Mouse (Mus musculus) frontal cortex, postnatal 14 days (tissue): ENCODE data around the gene Cmtm3.

Experiments used
- DNase-seq, 2 experiments: peaks; one replicate each; pipeline ENCODE4 v3.0.0; 2022; ENCODE audit warnings: low spot score in 2 of 2

Cmtm3 gene

GRCm38 (mm10) chr8:104342426-104342825 is 3.2 kb downstream of the Cmtm3 start:
- no peak for DNase-seq

- DNase-seq, result peak; percentile 60 to 84
These were observed 4.7 kb downstream of the Cmtm3 start for GRCm38 (mm10) chr8:104343957-104344356.

GRCm38 (mm10) chr8:104344622-104345021 is 5.4 kb downstream of the Cmtm3 start:
- no peak for DNase-seq

GRCm38 (mm10) chr8:104346706-104347105 is 7.5 kb downstream of the Cmtm3 start:
- no peak for DNase-seq

DNA sequence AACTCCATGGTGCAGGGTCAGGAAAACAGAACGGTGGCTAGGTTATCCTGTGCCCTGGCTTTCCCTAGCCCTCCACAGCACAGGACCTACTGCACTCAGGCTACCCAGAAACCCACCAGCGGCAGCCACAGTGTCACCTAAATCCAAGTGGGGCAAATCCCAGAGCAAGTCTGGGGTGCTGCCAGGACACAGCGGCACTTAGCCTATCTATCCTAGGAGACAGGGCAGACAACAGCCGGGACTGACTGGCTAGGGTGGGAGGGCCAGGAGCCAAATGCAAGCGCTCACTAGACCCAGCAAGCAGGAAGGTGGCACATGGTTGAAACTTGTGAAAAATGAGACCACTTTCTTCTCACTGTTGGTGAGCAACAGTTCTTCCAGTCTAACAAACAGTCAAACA is 9.8 kb downstream of the Cmtm3 start:
- DNase-seq, result no peak

DNA sequence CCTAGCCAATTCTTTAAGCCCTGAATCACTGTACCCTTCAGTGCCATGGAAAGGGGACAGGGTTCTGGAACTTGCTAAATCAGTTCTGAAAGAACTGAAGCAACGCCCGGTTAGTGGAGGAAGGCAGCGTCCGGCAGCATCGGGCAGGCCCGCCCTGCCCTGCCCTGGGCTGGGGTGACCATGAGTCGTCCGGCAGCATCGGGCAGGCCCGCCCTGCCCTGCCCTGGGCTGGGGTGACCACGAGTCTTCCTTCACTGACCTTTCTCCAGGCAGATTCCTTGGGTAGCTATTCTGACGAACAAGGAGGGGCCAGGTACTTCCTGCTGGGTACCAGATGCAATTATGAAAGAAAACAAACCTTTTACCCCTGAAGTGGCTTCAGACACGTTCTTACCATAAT is 10.8 kb downstream of the Cmtm3 start:
- no peak for DNase-seq

- DNase-seq, result no peak
These were observed 14.0 kb downstream of the Cmtm3 start for GRCm38 (mm10) chr8:104353186-104353585.

DNA sequence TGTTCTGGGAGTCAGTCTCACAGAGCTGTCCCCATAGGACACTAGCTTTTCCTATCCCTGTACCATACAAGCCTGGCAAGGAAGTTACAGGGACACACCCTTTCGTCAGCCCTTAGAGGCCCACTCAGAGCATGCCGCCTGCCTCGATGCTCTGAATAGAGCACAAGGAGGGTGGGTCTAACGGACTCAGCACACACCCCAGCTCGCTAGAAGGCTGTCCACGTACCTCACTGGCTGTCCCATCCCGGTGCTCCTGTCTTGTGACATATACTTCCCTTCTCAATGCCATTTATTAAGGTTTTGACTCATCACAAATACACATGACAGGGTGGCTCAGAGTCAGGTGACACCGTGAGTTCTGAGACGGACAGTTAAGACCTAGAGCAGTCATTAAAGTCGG is 15.3 kb downstream of the Cmtm3 start:
- DNase-seq, result no peak

- DNase-seq, result no peak
These were observed 19.4 kb downstream of the Cmtm3 start for GRCm38 (mm10) chr8:104358637-104359036.

GRCm38 (mm10) chr8:104359778-104360456 is 20.7 kb downstream of the Cmtm3 start:
- DNase-seq, result no peak

- DNase-seq, result no peak
These were observed 26.5 kb downstream of the Cmtm3 start for GRCm38 (mm10) chr8:104365695-104366094.

DNA sequence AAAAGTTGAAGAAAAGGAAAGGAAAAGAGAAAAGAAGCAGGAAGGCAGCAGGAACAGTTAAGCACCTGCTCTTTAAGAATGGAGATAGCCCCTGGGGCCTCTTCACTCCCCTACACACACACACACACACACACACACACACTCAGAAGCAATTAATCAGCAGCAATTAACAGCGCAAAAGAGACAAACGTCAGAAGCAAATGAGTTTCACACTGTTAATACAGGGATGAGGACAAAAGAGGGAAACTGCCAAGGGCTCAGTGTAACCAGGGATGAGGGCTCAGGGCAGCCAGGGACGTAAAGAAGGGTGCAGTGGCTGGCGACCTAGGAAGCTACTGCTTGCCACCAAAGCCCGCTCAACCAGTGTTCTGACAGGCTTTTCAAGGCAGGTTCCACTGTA is 28.2 kb downstream of the Cmtm3 start:
- DNase-seq, result no peak

DNA sequence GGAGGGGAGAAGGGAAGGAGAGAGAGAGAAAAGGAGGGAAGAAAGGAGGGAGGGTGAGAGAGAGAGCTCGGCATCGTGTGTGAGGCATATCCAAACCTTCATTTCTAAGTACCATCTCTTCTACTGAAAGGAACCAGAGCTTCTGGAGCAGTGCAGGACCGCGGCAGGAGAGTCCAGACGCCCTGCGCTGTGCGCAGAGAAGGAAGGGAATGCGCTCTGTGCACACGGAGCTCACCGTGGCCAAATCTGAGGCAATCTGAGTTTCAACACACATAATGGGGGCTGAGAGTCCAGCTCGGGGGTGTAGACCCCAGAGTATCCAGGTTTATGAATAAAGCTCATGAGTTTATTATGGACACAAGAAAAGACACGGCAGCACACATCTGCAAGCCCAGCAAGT is 30.4 kb downstream of the Cmtm3 start:
- no peak for DNase-seq

GRCm38 (mm10) chr8:104370071-104370470 is 30.9 kb downstream of the Cmtm3 start:
- no peak for DNase-seq

GRCm38 (mm10) chr8:104371121-104371520 is 31.9 kb downstream of the Cmtm3 start:
- no peak for DNase-seq

DNA sequence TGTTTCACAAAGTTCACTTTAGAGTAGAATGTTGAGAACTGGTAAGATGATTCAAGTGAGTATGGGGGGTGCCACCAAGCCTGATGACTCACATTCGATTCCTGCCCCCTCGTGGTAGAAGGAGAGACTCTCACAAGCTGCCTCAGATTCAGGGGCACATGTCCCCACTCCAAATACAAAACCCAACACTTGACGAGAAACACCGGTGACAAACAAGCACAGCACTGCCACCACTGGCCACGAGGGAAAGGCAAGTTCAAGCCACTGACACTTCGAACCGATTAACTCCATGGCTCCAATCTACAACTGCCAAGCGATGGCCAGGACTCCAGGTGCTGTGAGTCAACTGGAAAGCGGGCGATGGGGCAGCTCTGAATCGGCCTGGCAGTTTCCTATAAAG is 34.6 kb downstream of the Cmtm3 start:
- DNase-seq, result no peak

DNA sequence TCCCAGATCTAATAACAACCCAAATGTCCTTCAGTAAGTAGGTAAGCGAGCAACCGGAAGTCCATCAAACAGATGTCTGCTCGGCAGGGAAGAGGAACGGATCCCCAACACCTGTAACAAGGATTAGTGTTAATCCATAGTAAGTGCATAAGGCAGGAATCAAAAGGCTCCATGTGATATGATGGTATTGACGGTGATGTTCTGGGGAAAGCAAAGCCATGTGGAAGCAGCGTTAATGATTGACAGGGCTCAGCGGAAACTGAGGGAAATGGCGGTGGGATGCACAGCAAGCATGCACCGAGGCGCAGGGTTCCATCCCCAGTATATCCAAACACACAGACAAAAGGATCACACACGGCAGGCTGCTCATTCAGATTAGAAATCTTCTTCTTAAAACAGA is 35.1 kb downstream of the Cmtm3 start:
- no peak for DNase-seq

DNA sequence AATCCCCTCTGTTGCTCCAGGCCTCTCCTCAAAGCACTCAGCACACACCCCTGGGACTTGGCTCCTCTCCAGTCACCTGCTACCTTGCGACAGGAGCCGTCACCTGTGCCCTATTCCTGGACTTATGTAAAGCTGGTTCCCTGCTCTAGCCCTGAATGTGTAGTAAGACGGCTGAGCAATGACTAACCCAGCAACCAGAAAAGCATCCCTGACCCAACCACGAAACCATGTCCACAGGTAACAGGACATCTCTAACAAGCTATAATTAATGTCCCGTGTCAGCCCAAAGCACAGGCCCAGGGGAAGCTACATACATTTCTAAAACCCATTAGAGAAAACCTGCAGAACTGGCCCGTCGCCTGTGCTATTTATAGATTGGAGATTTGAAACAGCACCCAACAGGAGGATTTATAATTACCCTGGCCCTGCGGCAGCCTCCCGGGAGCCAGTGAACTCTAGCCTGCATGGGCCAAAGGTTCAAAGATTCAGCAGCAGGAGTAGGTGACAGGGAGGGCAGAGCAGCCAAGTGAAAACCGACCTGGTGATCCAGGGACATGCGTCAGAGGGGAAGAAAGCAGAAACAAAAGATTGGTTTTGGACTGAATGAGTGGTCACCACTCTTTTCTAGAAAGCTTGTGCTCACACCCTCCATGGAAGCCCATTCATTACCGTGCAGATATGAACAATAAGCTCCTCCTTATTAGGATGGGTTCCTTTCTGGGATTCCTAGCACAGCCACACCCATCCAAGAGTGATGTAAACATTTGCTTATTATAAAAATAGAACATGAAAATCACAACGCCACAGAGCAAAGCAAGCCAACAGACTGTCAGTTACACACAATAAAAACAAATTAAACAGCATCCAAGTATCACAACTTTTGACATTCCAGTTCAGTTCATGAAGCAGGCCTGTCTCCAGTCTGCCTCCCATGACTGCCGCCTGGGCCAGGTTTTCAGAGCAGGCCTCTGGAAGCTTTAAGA is 35.9 kb downstream of the Cmtm3 start:
- no peak for DNase-seq

DNA sequence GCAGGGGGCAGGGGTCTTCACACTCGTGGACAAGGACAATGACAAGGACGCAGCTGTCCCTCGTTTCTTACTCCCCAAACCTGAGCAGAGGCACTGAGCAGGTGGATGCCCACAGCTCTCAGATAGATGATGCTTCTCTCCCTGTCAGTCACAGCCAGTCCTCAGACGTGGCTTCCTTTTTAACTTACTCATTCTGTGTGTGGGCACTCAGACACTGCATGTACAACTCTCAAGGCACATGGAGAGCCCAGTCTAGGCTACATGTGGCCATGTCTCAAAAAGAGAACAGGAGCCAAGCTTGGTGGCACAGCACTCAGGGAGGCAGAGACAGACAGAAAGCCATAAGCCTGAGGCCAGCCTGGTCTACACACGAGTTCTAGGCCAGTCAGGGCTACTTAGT is 36.7 kb downstream of the Cmtm3 start:
- no peak for DNase-seq

DNA sequence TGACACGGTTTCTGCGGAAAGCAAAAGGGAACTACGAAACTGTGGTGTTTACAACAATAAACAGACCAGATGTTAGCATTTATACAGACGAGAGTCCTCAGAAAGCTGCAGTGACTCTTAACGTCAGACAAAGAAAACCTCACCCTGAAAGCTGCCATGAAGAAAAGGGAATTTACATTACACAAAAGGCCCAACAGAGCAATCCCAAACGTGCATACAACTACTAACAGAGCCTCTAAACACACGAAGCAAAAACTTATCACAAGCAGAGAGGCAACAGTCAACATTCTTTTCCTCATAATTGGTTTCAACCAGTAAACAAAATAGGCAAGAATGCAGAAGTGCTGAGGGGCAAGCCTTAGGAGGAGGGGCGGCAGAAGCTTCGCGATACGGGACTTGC is 37.5 kb downstream of the Cmtm3 start:
- no peak for DNase-seq

DNA sequence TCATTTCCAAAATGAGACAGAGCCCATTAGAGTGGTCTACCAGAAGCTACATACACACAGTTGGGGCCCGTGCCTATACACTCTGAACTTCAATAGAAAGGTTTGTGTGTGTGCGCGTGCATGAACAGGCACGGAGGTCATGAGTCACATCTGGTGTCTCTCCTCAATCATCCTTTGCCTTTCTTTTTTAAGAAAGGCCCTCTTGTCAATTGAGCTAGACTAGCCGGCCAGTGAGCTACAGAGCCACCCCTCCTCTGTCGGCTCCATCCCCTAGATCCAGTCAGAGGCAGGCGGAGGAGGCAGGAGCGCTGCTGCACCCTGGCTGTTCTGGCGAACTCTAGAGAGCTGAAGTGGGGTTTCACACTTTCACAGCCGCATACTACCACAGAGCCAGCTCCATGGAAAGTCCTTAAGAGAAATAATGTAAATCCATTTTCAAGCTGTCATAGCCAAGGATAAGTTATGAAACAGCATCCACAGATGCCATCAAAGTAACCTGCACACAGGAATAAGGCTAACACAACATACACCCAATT is 40.2 kb downstream of the Cmtm3 start:
- DNase-seq, result no peak

DNA sequence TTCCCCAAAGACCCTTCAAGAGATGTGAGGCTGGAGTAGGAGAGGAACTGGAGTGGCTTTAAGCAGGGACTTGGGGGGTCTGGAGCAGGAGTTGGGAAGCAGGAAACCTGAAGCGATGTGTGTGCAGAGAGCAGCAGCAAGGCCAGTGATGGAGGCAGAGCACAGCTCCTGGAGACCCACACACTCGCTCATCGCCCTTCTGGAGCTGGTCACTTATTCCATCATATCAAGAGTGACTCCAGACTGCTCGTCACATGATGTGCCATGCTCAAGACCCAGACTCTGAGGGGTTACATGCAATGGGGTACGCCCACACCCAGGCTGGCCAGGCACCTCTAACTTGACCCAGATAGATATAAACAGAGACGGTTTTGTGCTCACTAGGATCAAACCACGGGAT is 41.1 kb downstream of the Cmtm3 start:
- no peak for DNase-seq

DNA sequence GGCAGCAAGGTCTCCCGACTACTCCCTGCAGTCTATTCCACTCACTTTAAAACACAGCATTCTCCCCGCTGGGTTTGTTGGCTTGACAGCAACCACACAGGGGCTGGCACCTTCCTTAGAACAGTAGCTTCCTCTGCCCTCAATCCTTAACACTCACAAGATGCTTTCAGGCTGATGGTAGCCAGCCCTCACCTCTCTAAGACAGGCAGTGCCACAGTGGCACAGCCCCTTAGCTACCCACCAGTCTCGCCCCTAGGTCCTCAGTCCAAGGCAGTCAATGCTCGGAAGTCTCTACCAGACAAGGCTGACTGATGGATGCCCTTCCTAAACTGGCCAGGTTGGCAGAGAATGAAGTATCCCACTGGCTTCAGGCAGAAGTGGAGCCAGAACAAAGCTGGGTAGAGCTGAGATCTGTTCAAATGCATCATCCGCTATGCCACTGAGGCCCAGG is 41.8 kb downstream of the Cmtm3 start:
- DNase-seq, result no peak
